ENCODE assay signal across 28 mouse cellular contexts in the genomic region with DNA sequence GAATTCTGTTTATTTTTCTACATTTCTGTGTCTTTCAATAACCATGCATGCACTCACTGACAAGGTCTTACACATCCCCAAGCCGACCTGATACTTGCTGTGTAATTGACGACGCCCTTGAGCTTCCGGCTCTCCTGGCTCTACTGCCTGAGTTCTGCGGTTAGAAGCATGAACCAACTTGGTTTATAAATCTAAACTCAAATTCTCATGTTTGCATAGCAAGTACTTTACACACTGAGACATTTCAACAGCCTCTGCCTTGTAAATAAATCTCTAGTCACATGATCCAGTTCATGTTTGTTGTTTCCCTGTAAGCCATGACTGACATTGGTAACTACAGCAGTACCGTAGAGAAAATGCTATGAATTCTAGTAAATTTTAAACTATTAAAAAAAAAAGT. TPM values are rescaled to one million over a fixed set of nuclear protein-coding genes. Genes with fewer than 3 reads are reported as not detected.
DNase-seq lines count a peak whose midpoint lies in the region; ATAC-seq and TF ChIP-seq lines count a peak whose summit lies in the region.
"Had no signal": no experiment of that assay in that cellular context is flagged by ENCODE, and none has a peak within 500 bp of the region (broad histone marks: within the 10 kb centered on the region; RNA-seq: fewer than 3 reads in every experiment).

No protein-coding gene starts in this region.

- H3K36me3 ChIP-seq in embryonic facial prominence, embryonic 14.5 days (ENCODE audit: control insufficient read depth, insufficient read depth, low read length), result no peaks in the 10 kb centered on the region
- no peaks in the 10 kb centered on the region for H3K36me3 ChIP-seq in embryonic facial prominence, embryonic 10.5 days (replicated peaks)
- no peaks in the 10 kb centered on the region for H3K36me3 ChIP-seq in stomach, postnatal 0 days (ENCODE audit: control insufficient read depth, insufficient read depth, low read length)
- H3K36me3 ChIP-seq: heart, embryonic 13.5 days; limb, embryonic 13.5 days; neural tube, embryonic 15.5 days had no signal

- TF ChIP-seq CTCF in stomach, postnatal 0 days (IDR thresholded peaks at IDR 0.05; ENCODE audit: low read depth), result no peak

- no peak overlapping the region for H3K9ac ChIP-seq in embryonic facial prominence, embryonic 14.5 days (ENCODE audit: low read depth, low read length)
- no peak overlapping the region for H3K9ac ChIP-seq in stomach, postnatal 0 days (ENCODE audit: low read length)
- H3K9ac ChIP-seq: heart, embryonic 13.5 days; hindbrain, embryonic 14.5 days; limb, embryonic 13.5 days; liver, embryonic 14.5 days; neural tube, embryonic 15.5 days had no signal

- H3K4me2 ChIP-seq in embryonic facial prominence, embryonic 14.5 days (ENCODE audit: low read depth, low read length), result no peak overlapping the region
- no peak overlapping the region for H3K4me2 ChIP-seq in stomach, postnatal 0 days (replicated peaks; ENCODE audit: low read depth)
- H3K4me2 ChIP-seq: heart, embryonic 13.5 days; hindbrain, embryonic 14.5 days; limb, embryonic 13.5 days; neural tube, embryonic 15.5 days had no signal

- H3K9me3 ChIP-seq in embryonic facial prominence, embryonic 14.5 days (ENCODE audit: control insufficient read depth, low read length), result no peaks in the 10 kb centered on the region
- H3K9me3 ChIP-seq in embryonic facial prominence, embryonic 10.5 days, result no peaks in the 10 kb centered on the region
- no peaks in the 10 kb centered on the region for H3K9me3 ChIP-seq in stomach, postnatal 0 days (ENCODE audit: control insufficient read depth, low read length)
- H3K9me3 ChIP-seq: heart, embryonic 13.5 days; limb, embryonic 13.5 days; neural tube, embryonic 15.5 days had no signal

- WGBS in embryonic facial prominence, embryonic 14.5 days, result 71% methylated on average over 6 of the region's 6 CpGs
- 91% methylated on average over 6 of the region's 6 CpGs for WGBS in embryonic facial prominence, embryonic 10.5 days
- WGBS in stomach, postnatal 0 days, result 25% methylated on average over 6 of the region's 6 CpGs

- H3K4me3 ChIP-seq in embryonic facial prominence, embryonic 14.5 days (ENCODE audit: low read depth, low read length), result no peak overlapping the region
- H3K4me3 ChIP-seq in embryonic facial prominence, embryonic 10.5 days, result no peak overlapping the region
- H3K4me3 ChIP-seq in stomach, postnatal 0 days (ENCODE audit: low read depth, low read length), result no peak overlapping the region
- H3K4me3 ChIP-seq: gastrocnemius, adult 2 months; heart, embryonic 13.5 days; layer of hippocampus, adult 2 months; limb, embryonic 13.5 days; neural tube, embryonic 15.5 days had no signal

- H3K27ac ChIP-seq in embryonic facial prominence, embryonic 14.5 days (replicated peaks; ENCODE audit: low read depth, low read length), result no peak overlapping the region
- H3K27ac ChIP-seq in embryonic facial prominence, embryonic 10.5 days (replicated peaks), result no peak overlapping the region
- no peak overlapping the region for H3K27ac ChIP-seq in stomach, postnatal 0 days (replicated peaks)
- H3K27ac ChIP-seq: gastrocnemius, adult 2 months; heart, embryonic 13.5 days; hindbrain, embryonic 14.5 days; layer of hippocampus, adult 2 months; limb, embryonic 13.5 days; liver, embryonic 14.5 days; macrophage; neural tube, embryonic 15.5 days had no signal

- DNase-seq in embryonic facial prominence, embryonic 14.5 days (ENCODE audit: low spot score), result peak; percentile 11
- DNase-seq in embryonic facial prominence, embryonic 10.5 days (ENCODE audit: low spot score), result no peak
- DNase-seq in lung, adult 18-20 months, result peak; percentile 43 to 56
- DNase-seq in lung, postnatal 10 days, result no peak
- peak; percentile 2 for DNase-seq in NIH3T3 (ENCODE audit: low read depth)
- peak; percentile 23 for DNase-seq in stomach, postnatal 0 days (ENCODE audit: low spot score)
- DNase-seq in cerebellum, adult 8-10 months, result no peak
- DNase-seq: adrenal gland, adult 8-10 months; cerebellum, adult 2 months; cerebellum, postnatal 25 days; gastrocnemius, adult 2 months; gastrocnemius, postnatal 36 days; heart, postnatal 10 days; kidney, adult 9 months; kidney, postnatal 25 days; midbrain, embryonic 14.5 days; retina, postnatal 1 day; right cerebral cortex, postnatal 14 days had no signal

- no peaks in the 10 kb centered on the region for H3K27me3 ChIP-seq in embryonic facial prominence, embryonic 14.5 days (replicated peaks; ENCODE audit: control insufficient read depth, insufficient read depth, low read length)
- H3K27me3 ChIP-seq in embryonic facial prominence, embryonic 10.5 days (replicated peaks; ENCODE audit: low read depth, poor library complexity, severe bottlenecking), result no peaks in the 10 kb centered on the region
- no peaks in the 10 kb centered on the region for H3K27me3 ChIP-seq in stomach, postnatal 0 days (ENCODE audit: control insufficient read depth, insufficient read depth, low read length)
- H3K27me3 ChIP-seq: CH12.LX; heart, embryonic 13.5 days; limb, embryonic 13.5 days; neural tube, embryonic 15.5 days had no signal

- ATAC-seq in embryonic facial prominence, embryonic 14.5 days (ENCODE audit: low read depth), result no peak; the same call in 1 of the 2 replicates
- ATAC-seq in stomach, postnatal 0 days (ENCODE audit: low FRiP score, low TSS enrichment), result peak; percentile 79
- ATAC-seq: forebrain, embryonic 14.5 days; intestine, postnatal 0 days had no signal

- no peak for TF ChIP-seq EP300 in stomach, postnatal 0 days (optimal IDR thresholded peaks at IDR 0.05)

- no peaks in the 10 kb centered on the region for H3K4me1 ChIP-seq in embryonic facial prominence, embryonic 14.5 days (ENCODE audit: control insufficient read depth, insufficient read depth, low read length)
- H3K4me1 ChIP-seq in embryonic facial prominence, embryonic 10.5 days, result no peaks in the 10 kb centered on the region
- H3K4me1 ChIP-seq in stomach, postnatal 0 days (replicated peaks; ENCODE audit: control insufficient read depth, insufficient read depth), result no peaks in the 10 kb centered on the region
- H3K4me1 ChIP-seq: limb, embryonic 13.5 days had no signal

RNA-seq across cellular contexts. Expression of a gene that starts 25.5 kb away (rescaled TPM):
- 1,681 and 1,840 TPM in 2 replicates for polyA plus RNA-seq in embryonic facial prominence, embryonic 14.5 days (2014; fragmentation: Nextera tagmentation; extraction: Ambion mirVana)
- 705 and 749 TPM in 2 replicates for polyA plus RNA-seq in embryonic facial prominence, embryonic 10.5 days (2016; fragmentation: Nextera tagmentation; extraction: Ambion mirVana)
- 1,098 and 1,252 TPM in 2 replicates for polyA plus RNA-seq in stomach, postnatal 0 days (2015; fragmentation: Nextera tagmentation; extraction: Ambion mirVana)

Comparison
In these comparisons a context has a peak if more than half of its experiments do, and no peak if none do; other contexts are left out.
1. DNase-seq: peak in embryonic facial prominence, embryonic 14.5 days (single experiment), lung, adult 18-20 months (2 of 2), NIH3T3 (single experiment) and stomach, postnatal 0 days (single experiment); none in embryonic facial prominence, embryonic 10.5 days (single experiment), lung, postnatal 10 days (single experiment) and cerebellum, adult 8-10 months (single experiment).